Mouse (Mus musculus): ENCODE results near the gene Sik1.

Sik1 gene

DNA sequence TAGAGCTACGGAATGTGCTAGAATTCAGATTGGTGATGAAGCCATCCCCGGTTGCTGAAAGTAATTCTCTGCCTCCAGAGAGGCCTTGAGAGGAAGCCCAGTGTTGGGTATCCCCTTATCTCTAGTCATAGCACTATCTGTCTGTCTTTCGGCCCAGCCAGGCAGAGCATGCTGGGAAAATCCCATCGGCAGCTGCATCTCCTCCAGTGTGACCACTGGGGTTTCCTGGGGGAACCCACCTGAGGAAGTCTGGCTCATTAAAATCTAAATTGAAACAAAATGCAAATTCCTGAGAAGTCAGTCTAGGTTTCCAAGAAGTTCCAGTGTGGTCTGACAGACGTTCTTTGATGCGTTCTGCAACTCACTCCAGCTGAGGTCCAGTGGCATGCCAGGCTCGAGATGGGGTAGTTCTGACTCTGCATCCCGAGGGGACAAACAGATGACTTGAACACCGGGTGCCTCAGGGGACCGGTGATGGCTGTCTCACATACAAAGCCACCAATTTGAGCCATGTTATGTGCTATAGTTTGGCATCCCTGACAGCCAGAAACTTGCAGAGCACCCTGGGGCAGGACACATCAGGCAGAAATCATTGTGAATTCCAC, 19.8 kb upstream of the Sik1 start:
- DNase-seq: no peak

DNA sequence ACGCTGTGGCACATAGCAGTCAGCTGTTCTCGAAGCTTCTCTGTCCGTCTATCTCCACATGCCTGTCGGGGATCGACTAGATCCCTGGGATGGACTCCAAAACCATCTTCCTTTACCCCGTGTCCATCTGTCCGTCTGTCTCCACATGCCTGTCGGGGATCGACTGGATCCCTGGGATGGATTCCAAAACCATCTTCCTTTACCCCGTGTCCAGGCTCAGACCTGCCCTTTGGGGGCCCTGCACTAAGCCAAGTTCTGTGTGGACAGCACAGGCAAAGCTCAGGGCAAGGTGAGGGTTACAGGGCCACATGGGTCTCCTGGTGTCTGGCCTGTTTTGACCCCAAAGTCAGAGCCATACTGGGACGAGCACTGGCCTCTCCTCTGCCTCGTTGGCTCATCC, 19.1 kb upstream of the Sik1 start:
- DNase-seq: no peak

DNA sequence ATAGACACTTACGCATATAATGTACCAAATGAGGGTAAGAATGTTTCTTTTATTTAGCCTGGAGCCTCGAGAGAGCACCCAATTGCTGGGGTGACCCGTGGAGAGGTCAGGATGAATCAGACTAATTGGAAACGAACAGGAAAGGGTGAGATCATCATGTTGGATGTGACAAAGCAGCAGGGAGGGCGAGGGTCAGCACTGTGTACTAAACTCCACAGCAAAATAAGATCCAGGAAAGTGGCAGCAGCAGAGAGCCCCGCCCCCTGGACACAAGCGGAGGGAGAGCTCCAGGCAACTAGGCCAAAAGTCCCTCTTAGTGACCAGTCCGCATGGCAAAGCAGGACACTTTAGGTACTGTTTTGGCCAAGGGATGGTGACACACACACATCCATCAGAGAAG, 18.4 kb upstream of the Sik1 start:
- DNase-seq: peak; percentile 1

DNA sequence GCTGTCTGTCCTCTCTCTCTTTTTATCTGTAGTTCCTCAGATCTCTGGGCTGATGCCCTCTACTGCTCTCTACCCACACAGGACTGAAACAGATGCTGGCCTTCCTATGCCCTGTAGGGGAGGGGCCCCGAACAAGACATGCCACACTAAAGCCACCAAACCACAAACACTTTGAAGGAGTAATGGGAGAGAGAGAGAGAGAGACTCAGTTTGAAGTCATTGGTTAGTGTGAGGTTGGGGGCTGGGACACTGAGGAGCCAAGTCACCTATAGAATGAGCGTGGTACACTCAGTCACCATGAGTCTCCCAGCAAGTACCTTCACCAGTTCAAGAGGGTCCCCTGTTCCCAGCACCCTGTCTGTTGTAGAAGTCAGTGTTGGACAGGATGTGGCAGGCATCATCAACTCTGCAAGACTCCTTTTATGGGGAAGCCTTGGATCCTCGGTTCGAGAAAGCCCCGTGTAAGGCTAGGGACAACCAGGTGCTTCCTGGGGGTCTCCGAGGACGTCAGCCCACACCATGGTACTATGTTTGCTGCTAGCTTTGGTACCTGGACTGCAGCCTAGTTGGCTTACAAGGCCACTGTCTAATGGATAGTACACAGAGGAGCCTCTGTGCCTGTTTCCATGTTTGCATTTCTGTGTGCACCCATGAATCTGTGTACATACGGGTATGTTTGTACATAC, 17.7 kb upstream of the Sik1 start:
- DNase-seq: peak; percentile 1

DNA sequence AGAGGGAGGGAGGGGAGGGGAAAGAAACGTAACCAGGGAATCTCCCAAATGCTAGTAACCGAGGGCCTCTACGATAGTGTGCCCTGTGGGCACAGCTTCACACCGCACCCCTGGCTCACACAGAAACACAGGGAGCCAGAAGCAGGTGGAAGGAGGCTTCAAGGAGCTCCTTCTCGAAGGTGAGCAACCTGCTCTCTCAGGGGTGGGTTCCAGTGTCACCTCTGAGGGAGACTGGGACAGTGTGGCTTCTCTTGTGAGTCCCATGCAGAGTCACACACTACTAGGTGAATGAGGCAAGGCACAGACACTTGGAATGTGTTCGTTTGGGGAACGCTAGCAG, 17.2 kb upstream of the Sik1 start:
- no peak for DNase-seq

DNA sequence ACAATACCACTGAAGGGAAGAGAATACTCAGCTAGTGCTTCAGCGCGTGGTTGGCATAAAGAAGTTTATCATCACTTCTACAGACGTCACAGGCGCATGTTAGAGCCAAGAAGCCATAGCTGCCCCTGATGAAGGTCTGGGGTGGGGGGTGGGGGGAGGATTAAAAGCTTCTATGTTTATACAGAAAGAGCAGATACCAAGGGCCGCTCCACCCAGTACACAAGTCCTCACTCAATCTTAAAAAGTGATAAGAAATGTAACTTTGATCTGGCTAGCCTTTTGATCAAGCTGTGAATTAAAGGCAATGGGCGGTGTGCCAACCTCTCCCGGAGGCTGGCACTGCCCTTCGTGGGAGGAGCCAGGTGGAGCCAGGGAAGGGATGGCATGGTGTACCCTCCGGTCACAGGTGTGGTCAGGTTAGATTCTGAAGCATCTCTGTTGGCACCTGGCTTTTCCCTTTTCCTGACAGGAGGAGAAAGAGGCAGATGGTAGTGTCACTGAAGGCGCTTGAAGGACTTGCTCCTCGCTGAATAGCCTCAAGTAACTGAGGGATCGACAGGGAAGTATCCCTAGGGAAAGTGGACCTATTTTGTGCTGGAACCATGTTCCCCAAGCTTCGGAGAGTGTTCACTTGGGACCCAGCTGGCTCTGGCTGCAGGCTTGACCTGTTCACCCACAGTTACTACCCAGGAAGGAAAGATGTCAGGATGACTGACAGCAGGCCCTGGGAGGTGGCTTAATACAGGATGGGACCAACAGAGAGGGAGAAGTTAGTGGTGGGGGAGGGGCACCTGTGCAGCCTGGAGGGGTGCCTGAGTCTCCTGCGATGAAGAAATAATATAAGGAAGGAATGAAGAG, 16.6 kb upstream of the Sik1 start:
- DNase-seq: peak; percentile 1

DNA sequence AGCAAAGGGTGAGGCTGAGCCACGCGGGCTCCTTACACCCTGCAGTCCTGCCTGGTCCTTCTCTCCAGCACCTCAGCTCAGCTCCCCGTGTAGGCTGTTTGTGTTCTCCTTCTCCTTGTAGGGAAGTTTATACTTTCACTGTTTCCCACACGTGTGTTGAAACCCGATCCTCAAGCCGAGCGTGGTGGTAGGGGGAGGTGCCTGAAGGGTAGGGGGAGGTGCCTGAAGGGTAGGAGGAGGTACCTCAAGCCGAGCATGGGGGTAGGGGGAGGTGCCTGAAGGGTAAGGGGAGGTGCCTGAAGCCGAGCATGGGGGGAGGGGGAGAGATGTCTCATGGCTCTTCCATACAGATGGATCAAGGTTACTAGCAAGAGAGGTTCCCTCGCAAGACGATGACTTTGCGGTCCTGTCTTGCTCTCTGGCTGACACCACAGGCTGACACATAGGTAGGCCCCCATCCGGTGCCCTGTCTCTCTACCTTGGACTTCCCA, 15.4 kb upstream of the Sik1 start:
- DNase-seq: peak; percentile 1

DNA sequence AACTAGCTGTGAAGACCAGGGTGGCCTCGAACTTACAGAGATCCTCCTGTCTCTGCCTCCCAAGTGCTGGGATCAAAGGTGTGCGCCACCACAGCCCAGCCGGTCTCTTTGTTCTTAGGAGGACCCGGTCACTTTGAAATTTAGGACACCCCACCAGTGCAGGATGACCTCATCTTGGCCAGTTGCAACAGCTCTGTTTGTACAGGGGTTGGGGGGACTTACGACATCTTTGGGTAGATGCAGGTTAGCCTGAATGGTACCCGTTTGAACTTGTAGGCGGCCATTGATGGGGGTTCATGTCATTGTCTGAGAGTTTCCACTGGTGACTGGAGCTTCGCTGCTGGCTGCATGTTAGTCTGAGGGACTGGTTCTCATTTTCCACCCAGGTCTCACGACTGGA, 14.8 kb upstream of the Sik1 start:
- DNase-seq: peak; percentile 1

DNA sequence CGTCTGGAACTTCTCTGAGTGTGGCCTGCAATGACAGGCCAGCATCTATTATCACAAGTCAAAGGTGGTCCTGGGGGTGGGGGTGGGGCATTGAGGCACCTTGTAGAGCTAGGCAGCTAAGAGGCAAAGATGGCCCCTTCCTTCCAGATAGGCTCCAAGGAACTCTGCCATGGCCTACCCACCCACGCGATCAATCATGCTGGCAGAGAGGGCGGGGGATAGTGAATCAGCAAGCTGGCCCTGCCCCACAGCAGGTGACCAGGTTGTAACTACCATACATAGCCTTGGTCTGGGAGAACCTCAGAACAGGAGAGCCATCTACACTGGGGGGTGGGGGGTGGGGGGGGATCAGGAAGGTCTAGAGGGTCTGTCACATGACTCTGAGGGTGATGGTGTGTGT, 12.5 kb upstream of the Sik1 start:
- peak; percentile 0 for DNase-seq

DNA sequence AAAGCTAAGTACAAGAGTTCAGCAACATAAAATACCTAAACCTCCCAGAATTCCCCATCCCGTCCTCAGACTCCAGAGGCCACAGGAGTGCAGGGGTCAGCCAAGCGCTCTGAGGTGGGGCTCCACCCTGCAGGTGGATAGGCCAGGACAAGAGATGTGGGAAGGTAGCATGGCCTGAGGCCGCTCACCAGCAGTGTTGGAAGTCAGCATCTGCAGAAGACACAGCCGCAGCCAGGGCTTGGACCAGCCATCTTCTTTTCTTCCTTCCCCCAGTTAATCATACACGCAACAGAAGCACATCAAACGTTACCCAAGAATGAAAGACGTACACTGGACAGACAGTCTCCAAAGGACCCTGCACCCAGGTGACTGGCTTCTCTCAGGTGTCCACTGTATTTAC, 11.5 kb upstream of the Sik1 start:
- no peak for DNase-seq

DNA sequence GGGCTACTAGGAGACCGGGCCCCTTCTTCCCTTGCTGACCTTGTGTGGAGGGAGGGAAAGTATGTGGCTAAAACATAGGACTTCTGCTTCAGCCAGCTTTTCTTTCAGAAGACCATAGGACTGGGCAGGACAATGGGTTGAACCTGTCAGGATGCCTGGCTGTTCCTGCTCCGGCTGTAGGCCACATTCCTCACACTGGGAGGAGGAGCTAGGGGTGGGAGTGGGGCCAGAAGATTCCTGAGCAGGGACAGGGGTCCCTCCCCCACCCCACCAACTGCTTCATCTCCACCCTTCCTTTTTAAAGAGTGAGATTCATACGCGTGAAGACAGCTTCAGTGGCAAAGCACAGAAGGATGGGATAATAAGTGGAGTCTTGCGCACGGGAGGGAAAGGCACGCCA, 10.0 kb upstream of the Sik1 start:
- DNase-seq: peak; percentile 1

DNA sequence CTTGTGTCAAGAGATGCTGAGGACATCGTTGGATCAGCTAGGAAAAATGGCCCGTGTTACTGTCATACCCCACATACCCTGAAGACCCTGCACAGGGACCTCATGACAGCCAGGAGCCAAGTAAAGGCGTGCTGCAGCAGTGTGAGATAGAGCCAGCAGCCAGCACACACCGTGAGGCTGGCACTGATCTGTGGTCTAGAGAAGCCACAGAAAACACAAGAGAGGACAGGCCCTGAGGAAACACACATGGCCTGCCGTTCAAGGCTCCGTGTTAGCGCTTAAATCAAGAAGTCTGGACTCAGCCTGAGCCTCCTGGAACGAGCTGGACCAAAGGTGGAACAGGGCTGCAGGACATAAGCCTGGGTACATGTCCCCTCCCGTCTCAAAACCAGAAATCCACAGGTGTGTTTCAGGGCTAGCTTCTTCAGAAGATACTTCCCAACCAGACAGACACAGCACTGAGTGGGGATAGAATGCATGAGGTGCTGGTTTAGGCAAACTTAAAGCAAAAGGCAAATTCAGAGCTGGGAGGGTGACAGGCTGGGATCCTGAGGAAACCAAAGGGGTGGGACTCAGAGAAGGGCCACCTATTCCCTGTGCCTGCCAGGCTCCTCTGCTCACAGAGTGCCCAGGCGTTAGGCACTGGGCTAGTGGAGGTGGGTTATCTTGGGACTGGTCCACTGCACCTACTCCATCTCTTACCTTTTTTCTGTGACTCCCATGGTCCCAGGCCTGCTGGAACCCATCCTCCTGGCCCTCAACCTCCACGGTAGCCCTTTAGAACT, 9.3 kb upstream of the Sik1 start:
- peak; percentile 2 for DNase-seq

DNA sequence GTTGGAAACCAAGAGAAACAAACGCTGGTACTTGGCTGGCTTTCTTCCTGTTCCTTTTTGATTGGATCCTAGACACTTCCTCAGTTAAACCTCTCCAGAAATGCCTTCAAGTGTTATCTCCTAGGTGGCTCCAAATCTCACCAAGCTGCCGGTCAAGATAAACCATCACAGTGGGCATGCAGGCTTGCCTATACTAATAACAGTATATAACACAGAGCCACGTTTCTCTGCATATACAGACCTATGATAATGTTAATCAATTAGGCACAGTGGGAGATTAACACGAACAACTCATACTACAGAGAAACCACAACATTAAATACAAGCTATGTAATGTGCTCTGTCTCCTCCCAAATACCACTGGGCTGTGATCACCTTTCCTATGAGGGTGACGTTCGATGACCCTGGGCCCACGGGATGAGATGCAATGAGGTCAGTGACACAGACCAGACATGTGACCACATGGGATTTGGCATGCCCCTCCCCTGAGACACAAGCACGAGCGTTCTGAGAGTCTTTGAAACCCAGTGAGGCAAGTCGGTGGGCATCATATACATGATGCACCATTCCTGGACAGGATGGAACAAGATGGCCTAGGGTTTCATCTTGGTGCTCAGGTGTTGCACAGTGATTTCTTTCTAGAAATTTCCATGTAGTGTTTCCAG, 7.7 kb upstream of the Sik1 start:
- DNase-seq: peak; percentile 0

DNA sequence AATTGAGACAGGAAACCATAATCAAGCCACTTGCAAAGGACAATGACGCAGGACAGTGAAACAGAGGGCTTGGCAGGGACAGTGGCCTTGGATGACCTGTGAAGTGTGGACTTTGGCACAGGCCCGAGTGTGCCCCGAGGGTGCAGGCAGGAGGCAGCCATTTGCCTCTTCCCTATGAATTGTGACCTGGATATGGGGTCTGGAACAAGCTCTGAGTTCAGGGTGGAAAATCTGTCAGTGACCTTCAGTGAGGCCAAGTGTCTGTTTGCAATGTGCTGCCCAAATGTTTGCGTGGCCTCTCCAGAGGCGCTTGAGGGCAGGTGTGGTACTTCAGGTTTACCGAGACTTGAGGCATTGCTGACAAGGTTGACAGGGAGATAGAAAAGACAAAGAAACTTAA, 6.5 kb upstream of the Sik1 start:
- DNase-seq: no peak

DNA sequence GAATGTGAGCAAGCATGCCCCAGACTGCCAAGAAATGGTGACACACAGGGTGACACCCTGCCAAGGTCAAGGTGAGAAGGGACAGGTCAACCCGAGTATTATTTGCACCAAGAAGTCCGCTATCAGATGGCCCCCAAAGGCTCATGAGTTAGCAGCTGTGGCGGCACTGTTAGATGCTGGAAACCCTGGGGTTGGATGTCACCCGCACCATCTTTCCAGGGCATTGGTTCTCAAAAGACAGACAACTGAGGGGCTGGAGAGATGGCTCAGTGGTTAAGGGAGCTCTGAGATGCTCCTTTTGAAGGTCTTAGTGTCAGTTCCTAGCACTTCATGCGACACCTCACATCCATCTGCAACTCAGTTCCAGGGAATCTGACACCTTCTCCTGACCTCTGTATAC, 6.1 kb upstream of the Sik1 start:
- no peak for DNase-seq

DNA sequence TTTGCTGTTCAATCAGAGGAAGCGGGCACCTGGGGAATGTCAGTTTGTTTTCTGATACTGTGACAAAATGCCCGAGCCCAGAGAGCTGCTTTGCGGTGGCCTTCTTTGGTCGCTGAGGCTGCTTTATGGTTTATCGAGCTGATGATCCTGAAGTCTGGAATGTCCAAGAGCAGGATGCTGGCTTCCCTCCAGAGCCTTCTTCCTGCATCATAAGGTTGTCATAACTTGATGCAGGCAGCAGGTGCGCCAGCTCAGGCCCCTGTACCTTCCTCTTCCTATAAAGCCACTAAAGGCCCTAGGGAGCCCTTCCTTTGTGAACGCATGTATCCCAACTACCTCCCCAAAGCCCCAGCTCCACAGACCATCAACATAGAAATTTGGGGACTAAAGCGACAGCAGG, 5.3 kb upstream of the Sik1 start:
- no peak for DNase-seq

DNA sequence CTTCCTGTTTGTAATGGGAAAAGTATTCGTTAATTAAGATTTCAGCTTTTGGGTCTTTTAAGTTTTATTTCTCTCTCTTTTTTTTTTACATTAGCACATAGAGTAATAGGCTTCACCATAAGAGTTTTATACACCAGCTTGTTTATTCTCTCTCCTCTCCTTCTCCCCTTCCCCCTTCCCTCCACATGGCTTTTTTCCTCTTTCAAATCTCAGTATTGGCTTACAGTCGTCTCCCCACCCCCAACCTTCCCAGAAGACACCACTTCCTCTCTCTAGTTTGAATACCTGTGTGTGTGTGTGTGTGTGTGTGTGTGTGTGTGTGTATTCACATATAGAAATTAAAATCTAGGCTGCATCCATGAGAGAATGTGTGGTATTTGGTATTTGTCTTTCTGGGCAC, 3.8 kb upstream of the Sik1 start:
- DNase-seq: no peak

DNA sequence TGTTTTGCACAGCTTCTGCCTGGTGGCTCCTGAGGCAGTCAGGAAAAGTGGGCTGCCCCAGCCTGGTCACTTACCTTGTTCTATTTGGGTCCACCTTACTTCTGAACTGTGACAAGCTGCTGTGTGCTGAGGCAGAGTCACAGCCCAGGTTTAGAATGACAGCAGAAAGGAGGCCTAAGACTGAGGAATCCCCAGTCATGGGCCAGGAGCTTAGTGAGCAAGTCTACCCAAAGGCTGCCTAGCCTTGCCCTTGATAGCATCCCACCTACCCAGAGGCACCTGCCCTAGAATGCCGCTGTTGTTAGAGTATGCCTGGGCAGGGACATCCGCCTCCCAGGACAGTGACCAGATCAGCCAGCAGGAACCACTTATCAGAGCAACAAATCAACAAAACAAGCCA, 3.2 kb upstream of the Sik1 start:
- no peak for DNase-seq

DNA sequence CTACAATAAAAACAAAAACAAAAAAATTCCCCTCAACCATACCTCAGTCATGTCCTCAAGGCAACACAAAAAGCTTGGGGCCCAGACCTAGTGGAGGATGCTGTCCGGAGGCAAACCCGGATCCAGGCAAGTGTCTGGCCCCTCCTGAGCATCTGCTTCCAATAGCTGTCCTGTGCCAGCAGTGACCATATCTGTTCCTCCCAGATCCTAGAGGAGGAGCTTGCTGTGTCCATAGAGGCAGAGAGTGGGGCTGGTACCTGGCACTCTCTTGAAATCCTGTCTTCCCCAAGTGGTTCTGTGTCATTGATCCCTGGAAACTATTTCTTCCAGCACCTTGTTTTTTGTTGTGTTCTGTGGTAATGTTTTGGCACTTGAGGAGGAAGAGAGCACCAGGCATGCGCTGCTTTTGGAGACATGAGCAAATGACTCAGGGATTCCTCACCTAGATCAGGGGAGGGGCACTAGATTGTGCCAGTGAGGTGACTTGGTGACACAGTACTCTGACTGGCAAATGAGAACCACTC, 2.4 kb upstream of the Sik1 start:
- DNase-seq: no peak

DNA sequence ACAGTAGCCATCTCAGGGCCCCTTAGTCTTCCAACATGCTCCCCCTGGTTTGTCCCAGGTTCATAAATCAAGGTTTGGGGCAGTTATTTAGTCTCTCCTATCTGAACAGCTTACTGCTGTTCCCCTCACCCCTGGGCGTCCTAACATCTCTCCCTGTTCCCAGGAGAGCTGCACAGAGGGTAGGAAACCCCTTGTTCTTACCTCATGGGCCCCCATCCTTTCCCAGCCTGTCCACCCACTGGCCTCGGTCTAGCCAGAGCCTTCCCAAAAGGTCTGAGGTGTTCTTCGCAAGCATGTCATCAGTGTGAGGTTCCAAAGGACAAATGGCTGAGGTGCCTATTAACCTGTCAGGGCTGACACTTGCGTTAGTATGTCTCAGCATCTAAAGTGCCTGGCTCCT, 1.6 kb upstream of the Sik1 start:
- no peak for DNase-seq

DNA sequence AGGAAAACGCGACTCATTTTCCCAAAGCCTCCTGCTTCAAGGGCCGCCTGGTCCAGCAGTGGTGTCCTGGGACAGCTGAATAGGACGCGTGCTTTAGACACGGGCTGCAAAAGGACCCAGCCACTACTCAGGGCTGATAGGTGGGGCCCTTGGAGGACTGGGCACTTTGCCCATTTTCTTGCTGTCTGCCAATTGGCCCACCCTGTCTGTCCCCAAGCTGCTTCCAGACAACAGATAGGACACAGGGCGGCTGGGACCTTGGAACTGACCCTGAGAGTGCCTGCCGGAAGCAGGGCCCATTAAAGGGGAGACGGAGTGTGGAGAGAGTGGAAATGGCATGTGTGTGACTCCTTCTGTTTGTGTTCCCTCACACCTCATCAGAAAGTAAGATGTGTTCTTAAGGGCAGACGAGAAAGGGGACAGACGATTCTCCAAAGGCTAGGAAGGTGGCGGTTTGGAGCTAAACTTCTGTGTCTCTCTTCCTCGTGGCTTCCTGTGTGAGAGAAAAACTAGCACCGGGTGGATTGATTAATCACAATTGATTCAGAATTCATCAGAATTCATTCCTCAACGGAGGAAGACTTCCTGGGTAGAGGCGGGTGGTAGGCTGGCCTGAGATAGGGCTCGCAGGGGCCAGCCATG, 1.0 kb upstream of the Sik1 start:
- peak; percentile 40 for DNase-seq

Measured in right cerebral cortex, postnatal 4 days (tissue).